Mouse (Mus musculus): Measurements from ENCODE around the gene Bcl2l1.

The Bcl2l1 gene

DNA sequence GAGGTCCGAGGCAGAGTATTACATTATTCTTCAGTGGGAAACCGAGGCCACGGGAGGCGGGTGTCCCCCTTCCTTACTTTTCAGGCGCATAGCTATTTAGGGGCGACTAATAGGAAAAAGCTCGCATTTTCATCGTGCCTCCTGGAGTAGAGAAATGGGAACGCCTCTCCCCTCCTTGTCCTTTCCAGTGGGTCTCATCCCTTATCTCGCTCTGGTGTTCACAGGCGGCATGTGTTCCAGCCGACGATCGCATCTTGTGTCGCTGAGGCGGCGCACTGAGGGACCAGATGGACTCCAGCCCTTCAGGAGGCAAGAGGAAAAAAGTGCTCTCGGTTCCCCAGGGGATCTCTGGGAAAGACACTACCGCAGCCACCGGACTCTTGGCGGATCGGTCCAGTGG is 94.8 kb downstream of the Bcl2l1 start:
- WGBS: 2% methylated on average over 22 of the region's 22 CpGs

DNA sequence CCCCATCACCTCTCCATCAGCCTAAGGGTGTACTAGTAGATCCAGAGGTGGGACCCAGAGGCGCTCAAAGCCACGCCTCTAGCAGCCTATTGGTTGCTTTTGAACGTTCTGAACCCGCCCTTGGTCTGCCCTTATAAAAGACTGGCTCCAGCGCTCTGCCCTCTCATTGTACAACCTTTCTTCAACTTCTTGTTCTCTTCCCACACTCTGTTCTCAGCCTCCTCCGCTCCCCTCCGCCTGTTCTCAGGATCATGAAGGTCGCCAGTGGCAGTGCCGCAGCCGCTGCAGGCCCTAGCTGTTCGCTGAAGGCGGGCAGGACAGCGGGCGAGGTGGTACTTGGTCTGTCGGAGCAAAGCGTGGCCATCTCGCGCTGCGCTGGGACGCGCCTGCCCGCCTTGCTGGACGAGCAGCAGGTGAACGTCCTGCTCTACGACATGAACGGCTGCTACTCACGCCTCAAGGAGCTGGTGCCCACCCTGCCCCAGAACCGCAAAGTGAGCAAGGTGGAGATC is 95.4 kb downstream of the Bcl2l1 start, which contains the start of gene Id1:
Gene Id1 (plus strand): TSS at position 162 of the 512 bp plus-strand sequence.
- 1% methylated on average over 28 of the region's 28 CpGs for WGBS

DNA sequence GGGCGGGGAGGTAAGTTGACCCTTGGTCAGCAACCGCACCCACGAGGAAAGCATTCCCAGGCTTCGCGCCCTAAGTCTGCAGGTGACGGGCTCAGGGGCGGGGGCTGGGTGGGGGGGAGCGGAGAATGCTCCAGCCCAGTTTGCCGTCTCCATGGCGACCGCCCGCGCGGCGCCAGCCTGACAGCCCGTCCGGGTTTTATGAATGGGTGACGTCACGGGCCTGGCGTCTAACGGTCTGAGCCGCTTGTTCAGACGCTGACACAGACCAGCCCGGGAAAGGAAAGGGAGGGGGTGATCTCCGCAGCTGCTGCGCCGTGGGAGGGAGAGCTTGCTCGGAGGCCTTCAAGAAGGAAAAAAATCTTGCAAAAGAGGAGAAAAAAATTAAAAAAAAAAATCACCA is 96.5 kb downstream of the Bcl2l1 start:
- WGBS: 1% methylated on average over 28 of the region's 28 CpGs

DNA sequence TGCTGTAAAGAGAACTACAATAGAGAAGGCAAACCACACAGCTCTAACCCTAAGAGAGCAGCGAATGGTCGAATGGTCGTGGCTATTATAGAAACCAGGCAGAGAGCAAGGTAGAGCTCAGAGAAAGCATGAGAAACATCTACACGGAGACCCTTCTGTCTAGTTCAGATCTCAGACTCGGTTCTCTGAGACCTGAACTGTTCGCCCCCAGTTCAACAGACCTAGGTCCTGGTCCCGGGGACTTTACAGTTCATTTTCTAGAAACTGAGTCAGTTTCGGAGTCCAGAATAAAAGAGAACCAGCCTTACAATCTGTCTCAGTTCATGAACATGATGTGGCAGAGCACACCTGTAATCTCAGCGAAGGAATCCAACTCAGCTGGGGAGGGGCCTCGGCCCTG is 97.0 kb downstream of the Bcl2l1 start:
- WGBS: 28% methylated on average over 10 of the region's 10 CpGs

DNA sequence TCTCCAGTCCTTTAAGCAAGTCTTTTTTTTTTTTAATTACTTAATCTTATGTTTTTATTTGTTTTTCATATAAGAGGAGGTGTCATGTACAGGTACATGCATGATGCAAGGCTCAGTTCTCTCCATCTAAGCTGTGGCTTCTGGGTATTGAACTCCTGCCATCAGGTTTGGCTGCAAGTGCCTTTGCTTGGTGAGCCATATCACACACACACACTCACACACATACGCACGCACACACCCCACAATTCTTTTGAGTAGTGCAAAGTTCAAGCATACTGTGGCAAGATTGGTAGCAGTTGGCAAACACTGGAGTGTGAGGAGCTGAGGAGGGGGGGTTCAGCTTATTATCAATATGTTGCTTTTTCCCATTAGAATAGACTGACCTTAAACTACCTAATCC is 98.3 kb downstream of the Bcl2l1 start:
- WGBS: 87% methylated on average over 2 of the region's 2 CpGs

All from cerebral cortex, adult 2 months (tissue).